Mouse (Mus musculus): ENCODE measurements around the gene Alpi.

Gene Alpi

GRCm38 (mm10) chr1:87057075-87057474, 44.3 kb downstream of the Alpi start:
- no peak for DNase-seq

- no peak for DNase-seq
These were observed 50.0 kb downstream of the Alpi start for GRCm38 (mm10) chr1:87051369-87051768.

GRCm38 (mm10) chr1:87050700-87051099, 50.7 kb downstream of the Alpi start:
- no peak for DNase-seq

GRCm38 (mm10) chr1:87050072-87050471, 51.3 kb downstream of the Alpi start:
- no peak for DNase-seq
